Mouse (Mus musculus) midbrain, embryonic 13.5 days (tissue): Measurements from ENCODE around the gene Unc5b. TPM values are rescaled to one million over a fixed set of nuclear protein-coding genes. Genes with fewer than 3 reads are reported as not detected.

Experiments
- ATAC-seq: fragments of 200-750 bp; cut with Nextera tagmentation; 2 replicates; pipeline ENCODE4 v1.8.0; 2017; ENCODE audit warnings: mild to moderate bottlenecking, moderate TSS enrichment, moderate library complexity
- H3K27ac ChIP-seq: fragments of 300-500 bp; sonication (generic); 2 replicates; pipeline ENCODE4 v1.5.1; 2015; ENCODE audit warnings: inconsistent platforms, mild to moderate bottlenecking, moderate library complexity
- H3K27me3 ChIP-seq: fragments of 300-500 bp; sonication (generic); 2 replicates; pipeline ENCODE4 v1.6.1; 2015; ENCODE audit warnings: mild to moderate bottlenecking, inconsistent platforms
- H3K36me3 ChIP-seq: fragments of 300-500 bp; sonication (generic); 2 replicates; pipeline ENCODE4 v1.6.1; 2015; ENCODE audit warnings: mild to moderate bottlenecking, inconsistent platforms
- H3K4me1 ChIP-seq: fragments of 300-500 bp; sonication (generic); replicated peaks from 2 replicates; pipeline ENCODE4 v1.6.1; 2015; ENCODE audit warnings: inconsistent platforms
- H3K4me2 ChIP-seq: fragments of 300-500 bp; sonication (generic); replicated peaks from 2 replicates; pipeline ENCODE4 v1.6.1; 2015; ENCODE audit warnings: moderate library complexity, mild to moderate bottlenecking, inconsistent platforms
- H3K4me3 ChIP-seq: fragments of 300-500 bp; sonication (generic); replicated peaks from 2 replicates; pipeline ENCODE4 v1.5.1; 2015; ENCODE audit warnings: mild to moderate bottlenecking, inconsistent platforms
- H3K9ac ChIP-seq: fragments of 300-500 bp; sonication (generic); replicated peaks from 2 replicates; pipeline ENCODE4 v1.6.1; 2015; ENCODE audit warnings: mild to moderate bottlenecking, inconsistent platforms
- H3K9me3 ChIP-seq: fragments of 300-500 bp; sonication (generic); 2 replicates; pipeline ENCODE4 v1.6.1; 2016; ENCODE audit warnings: mild to moderate bottlenecking, inconsistent platforms
- WGBS: fragments of 180-500 bp; shearing (Covaris S2); methylation state at CpG from one replicate; pipeline ENCODE4 v1.1.7; 2015; 5-methylcytosine and 5-hydroxymethylcytosine counted together
- polyA plus RNA-seq: library from polyadenylated mRNA; unstranded; fragments of >200 nt; fragmentation: Nextera tagmentation; extraction: Ambion mirVana; gene quantifications from 2 replicates; pipeline ENCODE4 v1.2.1, GENCODE M21; 2015

Unc5b gene
- polyA plus RNA-seq, 1 experiment from 2014 or later = 4.0 TPM

- WGBS = 41% methylated on average over 11 of the region's 11 CpGs
- peaks cover 17% of the 10 kb centered on the region; the same call in 1 of the 2 replicates for H3K27me3 ChIP-seq
- no peaks in the 10 kb centered on the region for H3K9me3 ChIP-seq
- H3K27ac ChIP-seq = no peak overlapping the region
- H3K4me1 ChIP-seq = peaks cover 17% of the 10 kb centered on the region
- ATAC-seq = peak; percentile 44; the same call in 1 of the 2 replicates
- no peak overlapping the region for H3K9ac ChIP-seq
- H3K36me3 ChIP-seq = no peaks in the 10 kb centered on the region
- H3K4me2 ChIP-seq = no peak overlapping the region
- no peak overlapping the region for H3K4me3 ChIP-seq
Observed at GRCm38 (mm10) chr10:60794374-60794773, 37.0 kb downstream of the Unc5b start.

- Histone ChIP-seq H3K4me1 (peaks cover 19% of the 10 kb centered on the region), H3K9me3 (no peaks in the 10 kb centered on the region), H3K36me3 (no peaks in the 10 kb centered on the region), H3K27ac (no peak overlapping the region), H3K4me2 (no peak overlapping the region), H3K9ac (no peak overlapping the region), H3K4me3 (no peak overlapping the region), H3K27me3 (peaks cover 9% of the 10 kb centered on the region; the same call in 1 of the 2 replicates)
- WGBS = 9% methylated on average over 11 of the region's 11 CpGs
- ATAC-seq = no peak
Observed at GRCm38 (mm10) chr10:60792841-60793240, 38.5 kb downstream of the Unc5b start.

GRCm38 (mm10) chr10:60792365-60792764 is 39.0 kb downstream of the Unc5b start:
- ATAC-seq = no peak
- Histone ChIP-seq H3K4me1 (peaks cover 23% of the 10 kb centered on the region), H3K4me2 (no peak overlapping the region), H3K9me3 (no peaks in the 10 kb centered on the region), H3K27ac (no peak overlapping the region), H3K36me3 (no peaks in the 10 kb centered on the region), H3K9ac (no peak overlapping the region), H3K4me3 (no peak overlapping the region), H3K27me3 (peaks cover 9% of the 10 kb centered on the region; the same call in 1 of the 2 replicates)
- 66% methylated on average over 10 of the region's 10 CpGs for WGBS

GRCm38 (mm10) chr10:60790912-60791311 is 40.5 kb downstream of the Unc5b start:
- no peak overlapping the region for H3K9ac ChIP-seq
- WGBS = 84% methylated on average over 6 of the region's 6 CpGs
- peaks cover 9% of the 10 kb centered on the region; the same call in 1 of the 2 replicates for H3K27me3 ChIP-seq

GRCm38 (mm10) chr10:60787303-60788074 is 43.9 kb downstream of the Unc5b start:
- ATAC-seq = no peak
- Histone ChIP-seq H3K4me2 (no peak overlapping the region), H3K9me3 (no peaks in the 10 kb centered on the region), H3K27me3 (peaks cover 6% of the 10 kb centered on the region; the same call in 1 of the 2 replicates), H3K4me1 (peaks cover 13% of the 10 kb centered on the region), H3K27ac (no peak overlapping the region), H3K4me3 (no peak overlapping the region), H3K9ac (no peak overlapping the region), H3K36me3 (no peaks in the 10 kb centered on the region)
- 83% methylated on average over 16 of the region's 16 CpGs for WGBS

More at GRCm38 (mm10) chr10:60790912-60791311, 40.5 kb downstream of the Unc5b start:
- ATAC-seq = no peak
- no peaks in the 10 kb centered on the region for H3K9me3 ChIP-seq
- no peak overlapping the region for H3K4me3 ChIP-seq
- H3K36me3 ChIP-seq = no peaks in the 10 kb centered on the region
- no peak overlapping the region for H3K27ac ChIP-seq
- H3K4me2 ChIP-seq = no peak overlapping the region
- peaks cover 25% of the 10 kb centered on the region for H3K4me1 ChIP-seq

- H3K4me2 ChIP-seq = no peak overlapping the region
- H3K36me3 ChIP-seq = no peaks in the 10 kb centered on the region
- WGBS = 29% methylated on average over 2 of the region's 2 CpGs
- no peak for ATAC-seq
- peaks cover 16% of the 10 kb centered on the region for H3K27me3 ChIP-seq
- H3K27ac ChIP-seq = no peak overlapping the region
- H3K9ac ChIP-seq = no peak overlapping the region; the same call in 1 of the 2 replicates
- no peaks in the 10 kb centered on the region for H3K9me3 ChIP-seq
- no peak overlapping the region for H3K4me3 ChIP-seq
- H3K4me1 ChIP-seq = peaks cover 19% of the 10 kb centered on the region
Observed at GRCm38 (mm10) chr10:60783608-60784007, 47.8 kb downstream of the Unc5b start.

GRCm38 (mm10) chr10:60779628-60780027 is 51.8 kb downstream of the Unc5b start:
- Histone ChIP-seq H3K9ac (no peak overlapping the region), H3K27me3 (peaks cover 16% of the 10 kb centered on the region), H3K36me3 (no peaks in the 10 kb centered on the region; the same call in 1 of the 2 replicates), H3K4me3 (no peak overlapping the region), H3K9me3 (no peaks in the 10 kb centered on the region), H3K4me2 (peak overlapping the region; percentile 38), H3K4me1 (peaks cover 12% of the 10 kb centered on the region), H3K27ac (no peak overlapping the region)
- peak; percentile 62 for ATAC-seq
- whole genome bisulfite sequencing = 18% methylated on average over 9 of the region's 9 CpGs

- no peak overlapping the region for H3K27ac ChIP-seq
- H3K9me3 ChIP-seq = no peaks in the 10 kb centered on the region
- H3K9ac ChIP-seq = no peak overlapping the region
- WGBS = 71% methylated on average over 12 of the region's 12 CpGs
- H3K4me2 ChIP-seq = no peak overlapping the region
- H3K4me1 ChIP-seq = peaks cover 10% of the 10 kb centered on the region
- H3K36me3 ChIP-seq = no peaks in the 10 kb centered on the region; the same call in 1 of the 2 replicates
- peaks cover 16% of the 10 kb centered on the region for H3K27me3 ChIP-seq
- ATAC-seq = peak; percentile 57
- H3K4me3 ChIP-seq = no peak overlapping the region
Observed at GRCm38 (mm10) chr10:60778542-60778941, 52.8 kb downstream of the Unc5b start.

- no peak overlapping the region for H3K4me3 ChIP-seq
- 75% methylated on average over 6 of the region's 6 CpGs for WGBS
Observed at GRCm38 (mm10) chr10:60775473-60775872, 55.9 kb downstream of the Unc5b start.

GRCm38 (mm10) chr10:60774616-60775015 is 56.8 kb downstream of the Unc5b start:
- no peak for ATAC-seq
- Histone ChIP-seq H3K4me1 (no peaks in the 10 kb centered on the region), H3K27ac (no peak overlapping the region), H3K36me3 (no peaks in the 10 kb centered on the region; the same call in 1 of the 2 replicates), H3K9ac (no peak overlapping the region), H3K4me2 (no peak overlapping the region), H3K27me3 (no peaks in the 10 kb centered on the region), H3K9me3 (no peaks in the 10 kb centered on the region), H3K4me3 (no peak overlapping the region)
- 93% methylated on average over 13 of the region's 13 CpGs for WGBS

More at GRCm38 (mm10) chr10:60775473-60775872, 55.9 kb downstream of the Unc5b start:
- H3K27ac ChIP-seq = no peak overlapping the region
- peaks cover 4% of the 10 kb centered on the region; the same call in 1 of the 2 replicates for H3K27me3 ChIP-seq
- H3K9me3 ChIP-seq = no peaks in the 10 kb centered on the region
- no peak overlapping the region for H3K9ac ChIP-seq
- no peaks in the 10 kb centered on the region; the same call in 1 of the 2 replicates for H3K36me3 ChIP-seq
- peaks cover 7% of the 10 kb centered on the region for H3K4me1 ChIP-seq
- no peak for ATAC-seq
- H3K4me2 ChIP-seq = no peak overlapping the region

- no peak for ATAC-seq
- Histone ChIP-seq H3K4me1 (no peaks in the 10 kb centered on the region), H3K36me3 (peaks cover 6% of the 10 kb centered on the region)
Observed at GRCm38 (mm10) chr10:60770855-60771254, 60.5 kb downstream of the Unc5b start.

GRCm38 (mm10) chr10:60768614-60769013 is 62.8 kb downstream of the Unc5b start:
- Histone ChIP-seq H3K4me2 (no peak overlapping the region), H3K36me3 (peaks cover 6% of the 10 kb centered on the region; the same call in 1 of the 2 replicates), H3K9me3 (no peaks in the 10 kb centered on the region), H3K27ac (no peak overlapping the region), H3K4me3 (no peak overlapping the region), H3K9ac (no peak overlapping the region), H3K27me3 (no peaks in the 10 kb centered on the region), H3K4me1 (no peaks in the 10 kb centered on the region)
- no peak for ATAC-seq
- WGBS = 87% methylated on average over 7 of the region's 7 CpGs

More at GRCm38 (mm10) chr10:60770855-60771254, 60.5 kb downstream of the Unc5b start:
- no peak overlapping the region for H3K9ac ChIP-seq
- H3K27me3 ChIP-seq = no peaks in the 10 kb centered on the region
- no peaks in the 10 kb centered on the region for H3K9me3 ChIP-seq
- H3K27ac ChIP-seq = no peak overlapping the region
- no peak overlapping the region for H3K4me3 ChIP-seq
- no peak overlapping the region for H3K4me2 ChIP-seq
- 77% methylated on average over 4 of the region's 4 CpGs for WGBS
